Mouse (Mus musculus) liver, embryonic 15.5 days (tissue): ENCODE results near the gene Sprr2a2. TPM values are rescaled to one million over a fixed set of nuclear protein-coding genes. Genes with fewer than 3 reads are reported as not detected.
"Not testable (repeated sequence)": the region's sequence is repeated elsewhere in the genome, so short reads cannot be mapped to it uniquely, and the experiment has no call there.

Experiments used
- ATAC-seq: fragments of 200-750 bp; cut with Nextera tagmentation; 2 replicates; pipeline ENCODE4 v1.8.0; 2017; ENCODE audit warnings: moderate number of reproducible peaks, mild to moderate bottlenecking, moderate library complexity; ENCODE audit not compliant: insufficient read depth
- H3K27ac ChIP-seq: fragments of 300-500 bp; sonication (generic); replicated peaks from 2 replicates; pipeline ENCODE4 v1.5.1; 2015; ENCODE audit warnings: mild to moderate bottlenecking, inconsistent platforms
- H3K27me3 ChIP-seq: fragments of 300-500 bp; sonication (generic); 2 replicates; pipeline ENCODE4 v1.6.1; 2015; ENCODE audit warnings: mild to moderate bottlenecking, inconsistent platforms
- H3K36me3 ChIP-seq: fragments of 300-500 bp; sonication (generic); replicated peaks from 2 replicates; pipeline ENCODE4 v1.6.1; 2015; ENCODE audit warnings: moderate library complexity, mild to moderate bottlenecking, inconsistent platforms
- H3K4me1 ChIP-seq: fragments of 300-500 bp; sonication (generic); replicated peaks from 2 replicates; pipeline ENCODE4 v1.6.1; 2015; ENCODE audit warnings: inconsistent platforms
- H3K4me2 ChIP-seq: fragments of 300-500 bp; sonication (generic); 2 replicates; pipeline ENCODE4 v1.6.1; 2015; ENCODE audit warnings: moderate library complexity, mild to moderate bottlenecking, inconsistent platforms
- H3K4me3 ChIP-seq: fragments of 300-500 bp; sonication (generic); replicated peaks from 2 replicates; pipeline ENCODE4 v1.5.1; 2015; ENCODE audit warnings: mild to moderate bottlenecking, inconsistent platforms
- H3K9ac ChIP-seq: fragments of 300-500 bp; sonication (generic); 2 replicates; pipeline ENCODE4 v1.6.1; 2015; ENCODE audit warnings: moderate library complexity, mild to moderate bottlenecking, inconsistent platforms
- H3K9me3 ChIP-seq: fragments of 300-500 bp; sonication (generic); replicated peaks from 2 replicates; pipeline ENCODE4 v1.6.1; 2016; ENCODE audit warnings: inconsistent platforms
- WGBS: fragments of 180-500 bp; shearing (Covaris S2); methylation state at CpG from one replicate; pipeline ENCODE4 v1.1.7; 2015; ENCODE audit warnings: mixed read lengths; ENCODE audit not compliant: insufficient replicate concordance; 5-methylcytosine and 5-hydroxymethylcytosine counted together
- polyA plus RNA-seq: library from polyadenylated mRNA; unstranded; fragments of >200 nt; fragmentation: Nextera tagmentation; extraction: Ambion mirVana; gene quantifications from 2 replicates; pipeline ENCODE4 v1.2.1, GENCODE M21; 2015

Gene Sprr2a2
- polyA plus RNA-seq, 1 experiment from 2014 or later: 0.30 TPM

GRCm38 (mm10) chr3:92280963-92281606 is 65.4 kb downstream of the Sprr2a2 start:
- H3K27me3 ChIP-seq: not testable (repeated sequence)
- 29% methylated on average over 5 of the region's 12 CpGs for WGBS
- ATAC-seq: peak; percentile 50; the same call in 1 of the 2 replicates

GRCm38 (mm10) chr3:92285101-92285500 is 69.4 kb downstream of the Sprr2a2 start, which contains the start of gene Sprr2a3:
Gene Sprr2a3 (plus strand): TSS chr3:92285417.
- H3K4me3 ChIP-seq, H3K36me3 ChIP-seq, H3K9me3 ChIP-seq, H3K4me2 ChIP-seq, ATAC-seq, H3K4me1 ChIP-seq, H3K27ac ChIP-seq, H3K27me3 ChIP-seq, H3K9ac ChIP-seq: not testable (repeated sequence)
- 73% methylated on average over 1 of the region's 1 CpGs for WGBS

More at GRCm38 (mm10) chr3:92280963-92281606, 65.4 kb downstream of the Sprr2a2 start:
- H3K9ac ChIP-seq, H3K4me2 ChIP-seq, H3K4me3 ChIP-seq, H3K36me3 ChIP-seq, H3K4me1 ChIP-seq, H3K9me3 ChIP-seq, H3K27ac ChIP-seq: not testable (repeated sequence)

- not testable (repeated sequence) for H3K27ac ChIP-seq, H3K9me3 ChIP-seq, H3K36me3 ChIP-seq, H3K9ac ChIP-seq, H3K27me3 ChIP-seq, H3K4me2 ChIP-seq, H3K4me1 ChIP-seq, ATAC-seq, H3K4me3 ChIP-seq
- 75% methylated on average over 6 of the region's 6 CpGs for WGBS
Measured at GRCm38 (mm10) chr3:92288489-92288888, 72.8 kb downstream of the Sprr2a2 start.

Other genes starting within 250 kb of the Sprr2a2 start
- gene Pglyrp3, start 201.3 kb upstream of the Sprr2a2 start, polyA plus RNA-seq: not detected in 2 replicates
- gene Lor, start 132.8 kb upstream of the Sprr2a2 start, polyA plus RNA-seq: 0.39 TPM in 1 of 2 replicates, not detected in the other
- gene Prr9, start 92.0 kb upstream of the Sprr2a2 start, polyA plus RNA-seq: not detected in 2 replicates
- not detected in 2 replicates for gene Lelp1, start 73.2 kb upstream of the Sprr2a2 start, polyA plus RNA-seq
- gene Sprr2a1, start 121 bp upstream of the Sprr2a2 start, polyA plus RNA-seq: not detected in 2 replicates
- gene Sprr2a3, start 69.5 kb downstream of the Sprr2a2 start, polyA plus RNA-seq: not detected in 2 replicates
- not detected in 2 replicates for gene Sprr2b, start 100.7 kb downstream of the Sprr2a2 start, polyA plus RNA-seq
- not detected in 2 replicates for gene Sprr2d, start 123.2 kb downstream of the Sprr2a2 start, polyA plus RNA-seq
- not detected in 2 replicates for gene Sprr2e, start 136.2 kb downstream of the Sprr2a2 start, polyA plus RNA-seq
- not detected in 2 replicates for gene Sprr2f, start 149.3 kb downstream of the Sprr2a2 start, polyA plus RNA-seq
- not detected in 2 replicates for gene Sprr2h, start 169.8 kb downstream of the Sprr2a2 start, polyA plus RNA-seq
- gene Sprr2i, start 192.1 kb downstream of the Sprr2a2 start, polyA plus RNA-seq: not detected in 2 replicates
- gene Sprr2j-ps, start 202.2 kb downstream of the Sprr2a2 start, polyA plus RNA-seq: not detected in 2 replicates
- 2.1 and 6.5 TPM in 2 replicates for gene Gm9774, start 213.5 kb downstream of the Sprr2a2 start, polyA plus RNA-seq
- gene Sprr2k, start 216.7 kb downstream of the Sprr2a2 start, polyA plus RNA-seq: not detected in 2 replicates
- gene Sprr1b, start 222.9 kb downstream of the Sprr2a2 start, polyA plus RNA-seq: not detected in 2 replicates
- not detected in 2 replicates for gene Sprr3, start 242.8 kb downstream of the Sprr2a2 start, polyA plus RNA-seq